Mouse (Mus musculus) R1 (cell line): ENCODE data around the gene Slc7a10.
A peak's percentile ranks its signal among the peaks of the same experiment; 100 is the strongest.

Experiments
- DNase-seq: peaks from one replicate; pipeline ENCODE4 v3.0.0-alpha.2; 2018; ENCODE audit warnings: low read depth, low spot score

Gene Slc7a10

GRCm38 (mm10) chr7:35172519-35172918 is 13.7 kb upstream of the Slc7a10 start:
- no peak for DNase-seq

- no peak for DNase-seq
Observed at GRCm38 (mm10) chr7:35175533-35175932, 10.7 kb upstream of the Slc7a10 start.

DNA sequence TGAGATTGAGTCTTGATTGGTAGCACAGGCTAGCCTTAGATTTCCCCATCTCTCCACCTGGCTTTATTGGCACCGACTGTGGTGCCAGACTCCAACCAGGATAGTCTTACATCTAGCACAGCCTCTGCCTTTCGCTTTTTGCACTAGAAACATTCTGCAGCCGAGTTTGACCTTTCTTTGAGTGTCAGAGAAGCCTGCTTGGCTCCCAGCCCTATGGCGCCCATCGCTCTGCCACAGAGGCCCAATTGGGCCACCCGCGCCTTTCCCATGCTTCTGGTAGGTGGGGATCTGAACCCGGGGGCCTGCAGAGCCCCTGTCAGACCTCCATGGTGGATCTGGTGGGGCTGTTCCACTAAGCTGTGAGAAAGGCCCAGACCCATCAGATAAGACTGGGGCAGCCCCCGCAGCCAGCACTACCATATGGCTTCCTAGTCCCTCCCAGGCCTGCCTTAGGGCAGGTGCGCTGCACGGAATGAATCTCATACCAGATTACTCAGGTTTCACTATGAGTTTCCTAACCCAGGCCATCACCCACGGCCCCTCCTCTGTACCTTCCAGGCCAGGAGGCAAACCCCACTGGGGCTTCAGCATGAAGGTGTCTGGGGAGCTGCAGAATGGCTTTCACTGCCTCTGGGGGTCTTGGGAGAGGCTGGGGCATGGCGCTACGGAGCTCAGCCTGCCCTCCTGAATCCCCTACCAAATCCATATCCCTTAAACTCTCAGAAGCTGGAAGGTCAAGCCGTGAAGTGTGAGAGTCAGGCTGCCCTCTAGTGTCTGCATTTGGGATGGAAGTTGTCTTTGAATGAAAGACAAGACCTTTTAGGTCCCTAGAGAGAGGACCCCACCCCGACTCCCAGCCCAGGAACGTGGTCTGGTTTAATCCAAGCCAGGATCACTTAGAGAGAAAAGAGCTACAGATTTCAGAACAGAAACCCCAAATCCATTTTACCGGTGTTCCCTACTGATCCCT is 9.5 kb upstream of the Slc7a10 start:
- DNase-seq: peak; percentile 84

- DNase-seq: peak; percentile 50
Observed at GRCm38 (mm10) chr7:35184833-35185724, 1.1 kb upstream of the Slc7a10 start.

DNA sequence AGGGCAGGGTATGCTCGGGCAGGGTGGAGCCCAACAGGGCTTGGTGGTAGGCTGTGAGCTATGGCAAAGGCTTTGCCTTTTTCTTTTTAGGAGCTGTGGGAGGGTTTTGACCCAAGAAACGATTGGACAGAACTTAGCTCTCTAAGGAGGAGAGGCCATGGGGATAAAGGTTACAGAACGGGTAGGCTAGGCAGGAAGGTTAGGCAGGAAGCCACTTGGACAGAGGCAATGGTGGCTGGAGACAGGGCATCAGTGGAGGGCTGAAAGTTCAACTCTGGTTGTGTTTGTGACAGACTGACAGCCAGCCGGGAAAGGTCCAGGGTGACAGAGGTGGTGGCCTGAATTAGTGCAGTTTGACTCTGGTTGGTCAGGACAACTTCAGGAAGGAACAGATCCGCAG is 3.5 kb downstream of the Slc7a10 start:
- no peak for DNase-seq

GRCm38 (mm10) chr7:35191276-35191675 is 5.1 kb downstream of the Slc7a10 start:
- DNase-seq: no peak

- DNase-seq: no peak
Observed at GRCm38 (mm10) chr7:35197022-35197421, 10.8 kb downstream of the Slc7a10 start.

DNA sequence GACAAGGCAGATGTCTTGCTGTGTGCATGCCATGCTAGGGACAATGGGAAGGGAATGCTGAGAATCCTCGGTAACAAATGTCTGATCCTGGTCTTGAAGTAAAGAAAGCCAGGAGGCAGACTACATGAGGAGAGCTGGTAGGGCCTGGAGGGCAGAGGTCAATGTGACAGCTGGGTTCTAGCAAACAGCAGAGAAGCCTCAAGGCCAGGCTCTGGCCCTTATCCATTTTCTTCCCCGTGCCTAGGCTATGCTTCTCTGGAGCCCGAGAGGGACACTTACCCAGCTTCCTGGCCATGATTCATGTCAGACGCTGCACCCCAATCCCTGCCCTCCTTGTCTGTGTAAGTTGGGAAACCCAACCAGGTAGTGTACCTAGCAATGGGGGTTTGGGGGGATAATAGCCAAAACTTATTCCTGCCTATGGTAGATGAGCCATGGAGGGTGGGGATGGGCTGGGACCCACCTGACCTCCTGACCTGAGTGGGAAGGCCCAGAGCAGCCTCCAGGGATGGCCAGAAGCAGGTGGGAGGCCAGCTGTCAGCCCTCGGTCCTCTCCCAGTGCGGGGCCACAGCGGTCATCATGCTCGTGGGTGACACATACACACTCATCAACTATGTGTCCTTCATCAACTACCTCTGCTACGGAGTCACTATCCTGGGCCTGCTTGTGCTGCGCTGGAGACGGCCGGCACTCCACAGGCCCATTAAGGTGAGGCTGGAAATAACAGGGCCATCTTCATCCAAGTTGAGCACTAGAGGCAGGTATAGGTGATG is 13.0 kb downstream of the Slc7a10 start:
- DNase-seq: no peak

DNA sequence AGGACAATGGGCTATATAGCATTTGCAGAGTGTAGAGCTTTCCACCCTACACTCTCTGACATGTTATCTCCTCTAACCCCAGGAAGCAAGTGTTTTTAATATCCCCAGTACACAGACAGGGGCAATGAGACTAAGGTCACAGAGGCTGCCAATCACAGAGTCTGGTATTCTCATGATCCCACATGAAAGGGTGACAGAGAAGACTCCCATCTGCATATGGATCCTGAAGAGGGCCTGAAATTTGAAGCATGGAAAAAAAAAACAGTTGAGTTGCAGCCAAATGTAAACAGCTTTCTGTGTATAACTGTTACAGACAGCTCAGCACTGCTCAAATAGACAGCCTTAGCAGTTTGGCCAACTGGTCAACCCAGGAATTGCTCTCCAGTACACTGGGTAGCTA is 13.6 kb downstream of the Slc7a10 start:
- no peak for DNase-seq

DNA sequence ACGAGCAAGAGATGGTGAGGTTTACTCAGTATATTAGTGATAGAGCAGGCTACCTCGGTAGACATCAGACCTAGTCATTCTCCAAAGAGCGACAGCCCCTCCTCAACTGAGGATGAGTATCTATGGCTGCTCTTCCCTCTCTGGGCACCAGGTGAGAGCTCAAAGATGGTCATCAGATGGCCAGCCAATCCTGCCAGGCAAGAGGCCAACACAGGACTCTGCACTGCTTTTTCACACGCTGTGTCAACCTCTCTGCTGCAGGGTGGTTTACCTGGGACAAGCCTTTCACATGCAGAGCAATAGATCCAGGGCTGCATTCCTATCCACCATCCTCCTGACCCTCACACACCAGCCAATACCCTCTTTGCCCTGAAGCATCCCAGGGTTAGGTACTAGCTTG is 25.6 kb downstream of the Slc7a10 start:
- DNase-seq: no peak

DNA sequence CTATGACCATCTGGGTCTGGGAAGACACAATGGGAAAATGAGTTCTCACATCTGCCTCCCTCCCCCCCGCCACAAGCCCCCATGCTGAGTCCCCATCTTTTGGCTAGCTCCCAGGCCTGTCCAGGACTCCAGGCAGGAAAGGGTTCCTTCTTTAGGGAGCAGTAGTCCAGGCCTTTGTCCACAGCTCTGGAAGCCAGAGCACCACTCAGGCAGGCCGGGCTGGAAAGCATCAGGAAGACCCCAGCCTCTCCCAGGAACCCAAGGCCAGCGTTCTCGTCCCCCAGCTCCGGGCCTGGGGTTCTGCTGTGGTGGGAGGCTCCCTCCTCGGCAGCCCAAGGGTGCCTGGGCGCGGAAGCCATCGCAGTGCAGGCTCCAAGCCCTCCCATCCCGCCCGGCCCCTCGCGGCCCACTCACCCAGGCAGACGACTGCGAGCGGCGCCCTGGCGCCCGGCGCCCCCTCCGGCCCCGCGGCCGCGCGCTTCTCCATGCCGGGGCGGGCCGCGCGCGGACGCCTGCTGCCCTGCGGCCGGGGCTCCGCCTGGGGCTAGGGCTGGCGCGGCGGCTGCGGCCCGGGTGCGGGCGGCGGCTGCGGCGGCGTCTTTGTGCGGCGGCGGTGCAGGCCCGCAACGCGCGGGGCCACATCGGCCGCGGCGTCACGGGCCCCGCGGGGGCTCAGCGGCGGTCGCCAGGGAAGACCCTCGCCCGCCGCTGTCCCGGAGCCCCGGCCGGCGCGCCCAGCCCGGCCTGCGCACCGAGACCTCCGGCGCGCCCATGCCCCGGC is 28.4 kb downstream of the Slc7a10 start:
- peak; percentile 47 for DNase-seq

DNA sequence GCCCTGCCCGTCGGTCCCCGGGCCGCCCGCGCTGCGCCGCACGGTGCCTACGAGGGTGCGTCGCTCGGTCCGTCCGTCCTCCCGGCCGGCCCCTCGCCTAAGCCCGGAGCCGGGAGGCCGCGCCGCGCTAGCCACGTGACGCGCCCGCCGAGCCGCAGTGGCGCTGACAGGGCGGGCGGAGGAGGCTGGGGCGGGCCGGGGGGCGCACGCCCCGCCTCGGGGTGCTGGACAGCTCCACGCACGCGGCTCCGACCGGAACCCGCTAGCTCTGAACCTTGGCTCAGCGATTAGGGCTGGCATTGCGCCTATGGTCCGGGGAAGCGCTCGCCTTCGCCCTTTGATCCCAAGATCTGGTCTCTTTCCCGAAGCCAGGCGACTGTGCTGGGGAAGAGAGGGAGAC is 29.0 kb downstream of the Slc7a10 start, which contains the start of gene Lrp3:
TSS of gene Lrp3 (minus strand) at position 274 of the 400 bp plus-strand sequence.
- DNase-seq: peak; percentile 75

DNA sequence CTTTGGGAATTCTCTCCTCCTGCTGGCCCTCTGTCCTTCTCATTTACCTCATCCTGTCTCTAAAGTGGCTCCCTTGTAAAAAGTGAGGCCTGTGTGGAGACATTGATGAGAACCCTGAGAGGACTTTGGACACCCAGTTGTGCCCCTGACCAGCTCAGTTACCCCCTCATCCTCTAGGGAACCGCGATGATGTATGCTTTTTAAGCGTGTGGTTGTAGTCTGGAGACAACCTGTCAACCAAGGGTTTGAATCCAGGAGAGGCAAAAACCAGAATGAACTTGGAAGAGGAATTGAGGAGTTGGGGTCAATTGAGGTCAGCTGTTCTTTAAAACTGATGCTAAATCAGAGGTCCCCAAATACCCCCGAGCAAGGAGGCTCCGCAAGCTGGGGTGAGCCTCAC is 29.5 kb downstream of the Slc7a10 start:
- no peak for DNase-seq

- no peak for DNase-seq
Observed at GRCm38 (mm10) chr7:35220694-35221365, 34.6 kb downstream of the Slc7a10 start.

DNA sequence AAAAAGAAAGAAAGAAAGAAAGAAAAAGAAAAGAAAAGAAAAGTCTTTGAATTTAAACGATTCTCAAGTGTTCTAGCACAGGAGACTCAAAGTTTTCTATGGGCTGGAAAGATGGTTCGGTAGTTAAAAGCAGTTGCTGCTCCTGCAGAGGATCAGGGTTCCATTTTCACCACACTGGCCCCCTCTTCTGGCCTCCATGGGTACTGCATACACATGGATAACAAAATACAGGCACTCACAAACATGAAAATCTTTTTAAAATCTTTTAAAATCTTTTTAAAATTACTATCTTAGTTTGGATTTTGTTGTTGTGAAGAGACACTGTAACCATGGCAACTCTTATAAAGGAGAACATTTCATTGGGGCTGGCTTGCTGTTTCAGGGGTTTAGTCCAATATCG is 44.1 kb downstream of the Slc7a10 start:
- DNase-seq: peak; percentile 73

GRCm38 (mm10) chr7:35232796-35233455 is 46.7 kb downstream of the Slc7a10 start:
- DNase-seq: peak; percentile 86

DNA sequence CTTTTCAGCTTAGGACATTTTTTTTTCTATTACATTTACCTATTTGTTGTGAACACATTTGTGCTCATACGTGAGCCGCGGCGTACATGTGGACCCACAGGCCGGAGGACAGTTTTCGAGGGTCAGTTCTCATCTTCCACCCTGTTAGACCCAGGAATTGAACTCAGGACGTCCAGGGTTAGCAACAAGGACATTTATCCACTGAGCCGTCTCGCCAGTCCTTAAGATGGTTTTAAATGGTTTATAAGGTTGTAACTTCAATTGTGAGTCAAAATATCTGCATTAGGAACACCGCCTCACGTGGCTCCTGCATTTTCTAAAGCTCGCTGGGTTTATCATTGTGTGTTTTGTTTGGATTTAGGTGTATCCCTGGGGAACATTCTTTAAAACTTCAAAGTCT is 47.7 kb downstream of the Slc7a10 start:
- no peak for DNase-seq

DNA sequence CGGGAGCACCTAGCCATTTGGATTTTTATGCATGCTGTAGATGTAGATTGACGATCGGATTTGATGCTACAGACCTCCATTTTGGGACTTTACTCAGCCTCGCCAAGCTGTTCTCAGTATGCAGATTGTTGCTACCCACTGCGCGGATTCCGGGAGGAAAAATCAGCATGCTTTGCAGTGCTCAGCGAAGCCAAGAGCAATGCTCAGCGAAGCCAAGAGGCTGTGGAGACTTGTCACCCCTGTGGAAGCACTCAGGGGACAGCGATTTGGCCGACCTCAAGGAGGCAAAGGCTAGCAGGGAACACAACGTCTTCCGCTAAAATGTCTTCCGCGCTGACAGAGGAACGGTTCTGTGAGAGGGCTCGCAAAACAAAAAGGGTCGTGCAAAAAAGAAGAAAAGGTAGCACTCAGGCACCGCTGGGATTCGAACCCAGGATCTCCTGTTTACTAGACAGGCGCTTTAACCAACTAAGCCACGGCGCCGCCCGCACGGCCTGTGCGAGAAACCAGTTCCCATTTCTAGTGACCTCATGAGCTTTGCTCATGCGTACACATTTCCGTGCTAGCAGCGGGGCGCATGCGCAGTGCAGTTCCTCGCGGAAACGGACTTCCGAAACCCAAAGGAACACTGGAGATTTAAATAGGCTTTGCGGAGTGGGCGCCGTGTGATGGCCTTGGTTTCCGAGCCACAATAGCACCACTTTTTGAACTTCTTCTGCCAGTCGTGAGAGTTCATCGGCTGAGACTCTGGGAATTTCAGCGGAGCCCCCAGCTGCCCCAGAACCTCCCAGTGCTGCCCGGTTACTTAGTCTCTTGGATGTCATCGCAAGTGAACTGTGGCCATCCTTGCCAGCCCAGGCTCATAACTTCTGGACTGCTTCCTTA is 48.4 kb downstream of the Slc7a10 start:
- DNase-seq: peak; percentile 94

GRCm38 (mm10) chr7:35235308-35235707 is 49.1 kb downstream of the Slc7a10 start:
- DNase-seq: peak; percentile 94
